Mouse (Mus musculus): ENCODE measurements around the gene Ctf2. TPM values are rescaled to one million over a fixed set of nuclear protein-coding genes. Genes with fewer than 3 reads are reported as not detected.

Ctf2 gene
- total and polyA plus RNA-seq, 2 experiments from 2014 or later: not detected

GRCm38 (mm10) chr7:127752069-127752468 is 20.1 kb upstream of the Ctf2 start:
- H3K9ac ChIP-seq (replicated peaks; ENCODE audit: low read length, poor library complexity, severe bottlenecking): no peak overlapping the region
- H3K4me1 ChIP-seq (ENCODE audit: insufficient read depth, low read length): no peaks in the 10 kb centered on the region; the same call in 1 of the 2 replicates
- H3K4me3 ChIP-seq (ENCODE audit: low read depth, low read length): no peak overlapping the region
- peaks cover 60% of the 10 kb centered on the region for H3K36me3 ChIP-seq (ENCODE audit: insufficient read depth, low read length)
- ATAC-seq (ENCODE audit: low FRiP score): no peak
- no peak overlapping the region for H3K27ac ChIP-seq (ENCODE audit: low read depth, low read length)
- no peak for DNase-seq (ENCODE audit: low spot score)
- H3K27me3 ChIP-seq (ENCODE audit: insufficient read depth, low read length): no peaks in the 10 kb centered on the region
- H3K9me3 ChIP-seq (ENCODE audit: low read length): no peaks in the 10 kb centered on the region
- TF ChIP-seq CTCF (IDR thresholded peaks at IDR 0.05): no peak
- WGBS: 95% methylated on average over 23 of the region's 27 CpGs
- H3K4me2 ChIP-seq (ENCODE audit: low read depth, low read length, poor library complexity, severe bottlenecking): no peak overlapping the region

DNA sequence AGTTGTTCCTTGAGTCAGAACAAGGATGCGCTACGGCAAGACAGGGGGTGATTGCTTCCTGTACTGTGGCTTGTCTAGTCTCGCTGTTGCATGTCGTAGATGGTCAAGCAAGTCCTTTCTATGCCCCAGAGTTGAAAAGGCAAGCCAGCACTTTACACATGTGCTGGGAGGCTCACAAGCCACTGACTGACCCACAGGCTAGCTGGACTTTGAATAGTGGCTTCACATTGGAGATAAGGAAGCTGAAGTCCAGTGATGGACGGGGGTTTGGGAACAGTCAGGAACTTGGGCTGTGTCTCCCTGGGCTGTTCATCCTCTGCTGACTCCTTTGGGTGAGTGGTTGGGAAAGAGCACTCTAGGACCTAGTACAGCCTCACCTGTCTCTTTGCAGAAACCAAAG is 19.7 kb upstream of the Ctf2 start:
- Histone ChIP-seq H3K4me3 (ENCODE audit: low read depth, low read length) (no peak overlapping the region), H3K4me1 (ENCODE audit: insufficient read depth, low read length) (no peaks in the 10 kb centered on the region; the same call in 1 of the 2 replicates), H3K4me2 (ENCODE audit: low read depth, low read length, poor library complexity, severe bottlenecking) (no peak overlapping the region), H3K27me3 (ENCODE audit: insufficient read depth, low read length) (no peaks in the 10 kb centered on the region), H3K27ac (ENCODE audit: low read depth, low read length) (no peak overlapping the region), H3K9me3 (ENCODE audit: low read length) (no peaks in the 10 kb centered on the region), H3K36me3 (ENCODE audit: insufficient read depth, low read length) (peaks cover 55% of the 10 kb centered on the region), H3K9ac (replicated peaks; ENCODE audit: low read length, poor library complexity, severe bottlenecking) (no peak overlapping the region)
- 94% methylated on average over 5 of the region's 5 CpGs for WGBS
- TF ChIP-seq CTCF (IDR thresholded peaks at IDR 0.05): no peak
- ATAC-seq (ENCODE audit: low FRiP score) (no peak), DNase-seq (ENCODE audit: low spot score) (no peak)

GRCm38 (mm10) chr7:127750131-127751127 is 18.5 kb upstream of the Ctf2 start:
- H3K4me2 ChIP-seq (ENCODE audit: low read depth, low read length, poor library complexity, severe bottlenecking): no peak overlapping the region
- no peaks in the 10 kb centered on the region for H3K4me1 ChIP-seq (ENCODE audit: insufficient read depth, low read length)
- no peak overlapping the region for H3K4me3 ChIP-seq (ENCODE audit: low read depth, low read length)
- H3K36me3 ChIP-seq (ENCODE audit: insufficient read depth, low read length): peaks cover 51% of the 10 kb centered on the region
- no peak for TF ChIP-seq CTCF (IDR thresholded peaks at IDR 0.05)
- 82% methylated on average over 19 of the region's 19 CpGs for WGBS
- H3K9me3 ChIP-seq (ENCODE audit: low read length): no peaks in the 10 kb centered on the region
- ATAC-seq (ENCODE audit: low FRiP score) (no peak), DNase-seq (ENCODE audit: low spot score) (peak; percentile 62)
- no peak overlapping the region for H3K27ac ChIP-seq (ENCODE audit: low read depth, low read length)
- no peak overlapping the region for H3K9ac ChIP-seq (replicated peaks; ENCODE audit: low read length, poor library complexity, severe bottlenecking)
- H3K27me3 ChIP-seq (ENCODE audit: insufficient read depth, low read length): no peaks in the 10 kb centered on the region

- DNase-seq (ENCODE audit: low spot score): no peak
- Histone ChIP-seq H3K9me3 (ENCODE audit: low read length) (no peaks in the 10 kb centered on the region), H3K27ac (ENCODE audit: low read depth, low read length) (no peak overlapping the region), H3K27me3 (ENCODE audit: insufficient read depth, low read length) (no peaks in the 10 kb centered on the region), H3K4me3 (ENCODE audit: low read depth, low read length) (no peak overlapping the region), H3K4me2 (ENCODE audit: low read depth, low read length, poor library complexity, severe bottlenecking) (peak overlapping the region; percentile 83; the same call in 1 of the 2 replicates), H3K9ac (replicated peaks; ENCODE audit: low read length, poor library complexity, severe bottlenecking) (no peak overlapping the region), H3K4me1 (ENCODE audit: insufficient read depth, low read length) (no peaks in the 10 kb centered on the region), H3K36me3 (ENCODE audit: insufficient read depth, low read length) (peaks cover 38% of the 10 kb centered on the region)
- WGBS: 93% methylated on average over 28 of the region's 28 CpGs
- TF ChIP-seq CTCF (IDR thresholded peaks at IDR 0.05): no peak
- ATAC-seq (ENCODE audit: low FRiP score): no peak
These were observed 16.2 kb upstream of the Ctf2 start for GRCm38 (mm10) chr7:127748235-127748560.

GRCm38 (mm10) chr7:127747559-127748234 is 15.7 kb upstream of the Ctf2 start:
- H3K27me3 ChIP-seq (ENCODE audit: insufficient read depth, low read length): no peaks in the 10 kb centered on the region
- peaks cover 33% of the 10 kb centered on the region for H3K36me3 ChIP-seq (ENCODE audit: insufficient read depth, low read length)
- no peak for ATAC-seq (ENCODE audit: low FRiP score)
- peak overlapping the region; percentile 83 for H3K4me2 ChIP-seq (ENCODE audit: low read depth, low read length, poor library complexity, severe bottlenecking)
- TF ChIP-seq CTCF (IDR thresholded peaks at IDR 0.05): no peak
- peak overlapping the region; percentile 98 for H3K9ac ChIP-seq (replicated peaks; ENCODE audit: low read length, poor library complexity, severe bottlenecking)
- DNase-seq (ENCODE audit: low spot score): no peak
- H3K27ac ChIP-seq (ENCODE audit: low read depth, low read length): peak overlapping the region; percentile 82
- 42% methylated on average over 6 of the region's 6 CpGs for WGBS
- peak overlapping the region; percentile 86 for H3K4me3 ChIP-seq (ENCODE audit: low read depth, low read length)
- H3K4me1 ChIP-seq (ENCODE audit: insufficient read depth, low read length): no peaks in the 10 kb centered on the region
- H3K9me3 ChIP-seq (ENCODE audit: low read length): no peaks in the 10 kb centered on the region

Data from midbrain, postnatal 0 days (tissue).